Mouse (Mus musculus): ENCODE data around the gene Hes5. TPM values are rescaled to one million over a fixed set of nuclear protein-coding genes. Genes with fewer than 3 reads are reported as not detected.
A peak's percentile ranks its signal among the peaks of the same experiment; 100 is the strongest.

Hes5 gene
- total RNA-seq, 2 experiments from 2014 or later, result not detected

DNA sequence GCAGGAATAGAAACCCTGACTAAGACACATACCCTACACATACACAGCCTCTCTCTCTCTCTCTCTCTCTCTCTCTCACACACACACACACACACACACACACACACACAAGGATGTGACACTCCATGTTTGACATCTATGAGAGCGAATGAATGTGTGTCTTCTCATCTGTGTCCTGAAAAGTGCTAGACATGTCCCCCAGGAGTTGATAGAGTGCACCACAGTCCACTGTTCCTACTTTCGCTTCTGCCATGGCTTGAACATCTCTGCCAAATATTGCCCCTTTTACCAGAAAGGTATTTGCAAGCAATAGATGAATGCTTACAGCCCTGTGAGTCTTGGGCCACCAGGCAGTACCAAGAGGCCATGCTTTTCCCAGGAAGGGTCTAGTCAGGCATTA is 20.6 kb upstream of the Hes5 start:
- intact Hi-C loops (cut with DNase I), result loop anchor here (5.0 kb wide), 1 partner anchor 47 kb away; no protein-coding TSS in a partner anchor
- DNase-seq, result no peak

DNA sequence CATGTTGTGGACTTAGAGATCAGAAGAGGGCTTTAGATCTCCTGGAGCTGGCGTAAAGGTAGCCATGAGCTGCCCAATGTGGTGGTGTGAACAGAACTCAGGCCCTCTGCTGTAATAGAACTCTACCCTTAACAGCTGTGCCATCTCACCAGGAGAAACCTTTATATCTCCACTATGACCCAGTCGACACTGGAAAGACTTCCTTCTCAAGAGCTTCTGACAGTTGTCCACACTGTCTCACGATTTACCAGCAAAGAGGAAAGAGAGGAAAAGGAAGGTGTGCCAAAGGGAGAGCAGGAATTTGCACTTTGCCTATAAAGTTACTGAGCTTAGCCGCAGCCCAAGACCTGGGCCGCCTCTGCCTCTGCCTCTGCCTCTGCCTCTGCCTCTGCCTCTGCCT is 18.9 kb upstream of the Hes5 start:
- intact Hi-C loops (cut with DNase I), result loop anchor here (5.0 kb wide), 1 partner anchor 45 kb away; no protein-coding TSS in a partner anchor

DNA sequence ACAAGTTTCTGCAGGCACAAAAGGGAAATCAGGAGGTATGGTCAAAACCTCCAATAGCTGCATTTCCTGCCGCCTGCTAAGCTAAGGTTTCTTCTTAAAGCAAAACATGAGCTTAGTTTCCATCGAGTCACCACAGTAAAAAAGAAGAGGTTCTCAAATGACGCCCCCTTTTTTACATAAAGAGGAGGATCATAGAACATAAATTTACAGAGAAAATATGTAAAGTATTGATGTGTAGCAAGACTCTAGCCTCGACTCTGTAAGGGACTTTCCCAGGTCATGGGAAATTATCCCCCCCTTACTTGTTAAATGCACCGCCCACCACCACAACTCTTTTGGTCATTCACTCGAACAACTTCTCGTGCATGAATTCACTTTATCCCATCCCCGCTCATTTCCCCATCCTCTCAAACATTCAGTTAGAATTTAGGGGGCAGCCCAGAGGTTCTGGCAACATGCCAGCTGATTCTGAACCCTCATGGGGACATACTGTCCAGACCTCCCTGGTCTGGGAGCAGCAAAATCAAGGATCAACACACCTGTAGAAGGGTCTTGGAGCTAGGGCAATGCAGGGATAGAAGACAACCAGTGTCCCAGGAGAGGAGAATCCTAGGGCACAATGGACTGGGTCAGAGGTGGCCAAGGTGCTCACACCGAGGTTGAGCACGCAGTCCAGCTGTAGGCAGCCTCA is 17.9 kb upstream of the Hes5 start:
- intact Hi-C loops (cut with DNase I), result loop anchor here (5.0 kb wide), 1 partner anchor 45 kb away; no protein-coding TSS in a partner anchor
- no peak for DNase-seq

More for the DNA sequence above, 18.9 kb upstream of the Hes5 start:
- DNase-seq, result no peak

DNA sequence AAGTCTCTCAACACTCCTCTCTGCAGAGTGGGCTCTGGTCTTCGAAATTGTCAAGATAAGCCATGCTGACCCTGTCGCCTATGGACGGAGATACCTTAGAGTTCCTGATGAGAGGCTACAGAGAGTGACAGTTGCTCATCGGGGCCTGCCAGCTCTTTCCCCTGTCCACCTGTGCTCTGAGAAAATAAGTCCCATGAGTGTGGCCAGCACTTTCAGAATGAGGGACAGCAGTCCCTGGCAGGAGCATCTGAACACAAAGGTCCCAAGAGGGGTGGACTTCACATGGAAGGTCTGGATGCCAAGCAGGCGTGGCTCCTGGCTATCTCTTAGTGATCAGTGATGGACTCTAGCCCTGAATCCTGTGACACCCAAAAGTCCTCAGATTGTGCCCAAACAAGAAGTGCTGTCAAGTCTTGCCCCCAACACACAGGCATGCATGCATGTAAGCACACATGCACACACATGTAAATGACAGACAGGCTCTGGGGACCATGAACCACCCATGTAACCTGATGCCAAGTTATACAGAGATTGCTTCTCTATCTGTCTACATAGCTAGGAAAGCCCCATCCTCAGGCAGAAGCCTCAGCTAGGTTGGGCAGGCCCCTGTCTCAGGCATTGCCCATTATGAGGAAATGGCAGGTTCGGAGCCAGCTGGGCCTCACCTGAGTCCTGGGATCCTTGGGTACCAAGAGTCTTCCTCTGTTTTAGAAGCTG is 17.2 kb upstream of the Hes5 start:
- no peak for DNase-seq
- intact Hi-C loops (cut with DNase I), result loop anchor here (1.0 to 5.0 kb wide), 3 partner anchors 44 to 122 kb away; no protein-coding TSS in a partner anchor

DNA sequence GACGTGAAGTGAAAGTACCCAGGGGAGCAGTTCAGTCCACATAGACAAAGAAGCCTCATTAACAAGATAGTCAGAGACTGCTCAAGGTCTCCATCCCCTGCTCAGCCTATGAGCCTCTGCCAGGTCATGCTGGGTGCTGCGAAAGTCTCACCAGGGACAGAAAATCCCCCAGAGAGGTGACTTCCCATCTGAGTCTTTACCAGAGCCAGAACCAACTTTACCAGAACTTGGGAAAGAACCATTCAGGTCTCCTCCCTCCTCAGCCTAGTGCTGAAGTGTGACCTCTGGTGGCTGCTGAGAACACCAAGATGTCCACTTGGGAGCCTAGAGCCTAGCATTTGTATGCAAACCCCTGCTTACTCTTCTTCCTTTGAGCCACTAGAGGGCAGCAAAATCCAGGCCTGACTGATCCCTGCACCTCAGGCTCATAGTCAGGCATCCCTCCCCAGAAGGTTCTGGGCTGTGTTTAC is 16.6 kb upstream of the Hes5 start:
- intact Hi-C loops (cut with DNase I), result loop anchor here (1.0 to 5.0 kb wide), 3 partner anchors 43 to 121 kb away; no protein-coding TSS in a partner anchor
- peak; percentile 72 to 81 for DNase-seq

DNA sequence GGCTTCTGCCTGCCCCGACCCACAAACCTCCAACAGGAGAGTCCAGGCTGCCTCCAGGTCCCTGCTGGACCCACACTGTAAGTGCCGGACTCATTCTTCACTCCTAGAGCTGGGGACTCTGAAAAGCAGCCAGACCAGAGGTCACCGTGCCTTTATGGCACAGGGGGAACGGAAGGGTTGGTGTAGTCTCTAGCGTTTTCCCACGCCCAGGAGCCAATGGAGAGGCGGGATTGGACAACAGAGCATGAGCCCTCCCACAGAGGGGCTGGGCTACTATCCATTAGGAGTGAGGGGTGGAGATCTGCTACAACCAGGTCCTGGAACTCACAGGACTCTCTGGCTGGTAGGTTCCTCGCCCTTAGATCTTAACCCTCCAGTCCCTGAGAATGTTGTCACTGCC is 14.4 kb upstream of the Hes5 start:
- intact Hi-C loops (cut with DNase I), result loop anchor here (5.0 kb wide), 1 partner anchor 51 kb away; no protein-coding TSS in a partner anchor
- DNase-seq, result peak; percentile 56 to 70

DNA sequence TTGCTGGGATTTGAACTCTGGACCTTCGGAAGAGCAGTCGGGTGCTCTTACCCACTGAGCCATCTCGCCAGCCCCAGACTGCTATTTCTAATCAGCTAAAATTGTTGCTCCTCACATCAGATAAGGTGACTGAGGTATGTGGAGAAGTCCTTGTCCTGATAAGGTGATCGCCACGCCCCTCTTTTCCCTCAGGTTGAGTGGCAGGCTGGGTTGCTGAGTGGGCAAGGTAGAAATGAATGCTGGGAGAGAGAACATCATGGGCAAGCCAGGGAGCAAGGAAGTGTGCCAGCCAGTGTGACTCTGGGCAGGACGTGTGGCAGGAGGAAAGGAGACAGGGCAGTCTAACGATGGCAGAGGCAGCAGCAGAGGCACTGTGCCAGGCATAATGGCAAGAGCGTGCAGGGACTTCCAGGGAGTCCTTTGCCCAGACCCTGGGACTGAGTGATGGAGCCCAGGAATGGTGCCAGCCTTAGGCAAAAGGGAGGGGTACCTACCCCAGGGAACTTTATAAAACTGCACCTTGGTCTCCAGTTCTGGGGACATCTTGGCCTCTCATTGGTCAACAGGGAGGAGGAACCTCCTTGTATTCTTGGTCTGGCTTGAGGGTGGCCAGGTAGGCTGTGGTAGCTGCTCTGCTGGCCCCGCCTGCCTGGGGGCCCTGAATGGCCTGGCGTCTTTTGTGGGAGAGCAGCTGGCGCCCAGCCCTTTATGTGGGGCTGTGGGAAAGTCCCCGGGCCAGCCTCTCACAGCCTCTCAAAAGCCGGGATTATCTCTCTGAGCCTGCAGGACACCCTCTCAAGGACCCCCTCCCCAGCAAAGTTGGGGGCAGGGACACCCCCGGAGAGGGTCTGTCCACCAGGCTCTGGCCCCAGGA is 12.4 kb upstream of the Hes5 start:
- no peak for DNase-seq
- intact Hi-C loops (cut with DNase I), result loop anchor here (5.0 kb wide), 1 partner anchor 49 kb away; no protein-coding TSS in a partner anchor

DNA sequence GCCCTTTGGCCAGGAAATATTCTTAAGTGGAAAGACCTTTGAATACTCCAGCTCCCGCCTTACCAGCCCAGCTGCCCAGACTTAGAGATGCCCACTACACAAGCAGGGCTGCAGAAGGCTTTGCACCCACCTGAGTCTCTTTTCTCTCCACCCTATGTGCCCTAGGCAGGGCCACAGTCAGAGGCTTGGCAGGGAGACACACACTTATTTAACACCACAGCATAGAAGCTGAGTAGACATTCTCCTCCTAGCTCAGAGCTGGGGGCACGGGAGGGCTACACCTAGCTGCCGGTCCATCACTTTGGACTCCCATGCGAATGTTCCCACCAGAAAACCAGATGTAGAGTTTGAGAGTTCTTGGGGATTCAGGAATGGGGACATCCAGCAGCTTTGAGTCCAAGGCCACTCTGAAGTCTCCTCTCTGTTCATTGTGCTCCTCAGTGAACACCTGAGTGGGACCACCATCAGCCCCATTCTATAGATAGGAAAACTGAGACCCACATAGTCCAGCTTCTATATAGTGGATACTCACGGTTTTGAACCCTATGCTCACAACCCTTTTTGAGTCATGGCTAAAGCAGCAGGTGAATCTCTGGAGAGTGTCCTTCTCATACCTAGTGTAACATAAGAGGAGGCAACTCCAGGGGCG is 11.7 kb upstream of the Hes5 start:
- intact Hi-C loops (cut with DNase I), result loop anchor here (5.0 kb wide), 1 partner anchor 48 kb away; no protein-coding TSS in a partner anchor
- DNase-seq, result no peak

DNA sequence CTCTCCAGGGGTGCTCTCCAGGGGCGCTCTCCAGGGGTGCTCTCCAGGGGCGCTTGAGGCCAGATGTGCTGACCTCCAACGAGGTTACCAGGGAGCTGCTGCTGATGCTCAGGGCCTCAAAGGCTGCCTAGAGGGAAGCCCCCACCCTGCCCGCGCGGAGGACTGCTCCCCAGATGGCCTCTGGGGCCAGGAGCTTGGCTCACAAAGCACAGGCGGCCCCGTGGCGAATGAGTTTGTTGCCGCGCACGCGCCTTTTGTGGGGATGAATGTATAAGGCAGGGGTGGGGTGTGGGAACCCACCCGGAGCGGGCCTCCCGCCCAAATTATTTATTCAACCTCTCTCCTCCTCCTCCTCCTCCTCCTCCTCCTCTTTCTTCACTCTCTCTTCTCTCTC is 11.1 kb upstream of the Hes5 start:
- DNase-seq, result no peak
- intact Hi-C loops (cut with DNase I), result loop anchor here (5.0 kb wide), 1 partner anchor 48 kb away; no protein-coding TSS in a partner anchor

DNA sequence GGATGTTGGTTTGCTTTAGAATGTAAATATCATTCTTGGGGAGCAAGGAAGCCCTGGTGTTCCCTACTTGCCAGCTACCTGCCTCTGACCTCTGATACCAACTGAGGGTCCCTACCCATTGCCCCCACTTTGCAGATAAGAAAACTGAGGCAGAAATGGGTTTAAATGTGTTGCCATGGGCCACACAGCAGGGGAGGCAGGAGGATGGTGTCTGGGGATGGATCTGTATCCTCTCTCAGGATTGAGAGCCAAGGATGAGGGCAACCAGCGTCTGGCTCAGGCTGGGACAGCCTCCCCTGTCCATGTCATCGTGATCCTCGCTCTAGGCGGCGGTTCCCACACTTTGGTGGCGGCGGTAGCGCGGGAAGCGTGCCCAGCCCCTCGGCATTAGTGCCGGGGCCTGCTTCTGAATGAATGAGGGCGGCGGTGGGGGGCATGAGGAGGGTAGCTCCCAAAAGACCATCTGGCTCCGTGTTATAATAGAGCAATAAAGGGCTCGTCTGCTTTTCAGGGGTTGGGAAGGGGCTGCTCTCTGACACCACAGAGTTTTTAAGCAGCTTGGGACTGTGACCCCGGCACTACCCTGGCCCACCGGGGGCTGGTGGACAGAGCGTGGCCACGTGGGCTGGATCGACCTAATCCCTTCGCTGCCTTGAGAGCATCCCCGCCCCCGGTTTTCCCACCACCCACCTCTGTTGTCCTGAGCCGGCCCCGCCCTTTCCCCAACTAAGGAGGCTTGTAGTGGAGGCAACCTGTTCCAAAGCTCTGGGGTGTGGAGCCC is 8.1 kb upstream of the Hes5 start:
- intact Hi-C loops (cut with DNase I), result no loop called here
- no peak for DNase-seq

DNA sequence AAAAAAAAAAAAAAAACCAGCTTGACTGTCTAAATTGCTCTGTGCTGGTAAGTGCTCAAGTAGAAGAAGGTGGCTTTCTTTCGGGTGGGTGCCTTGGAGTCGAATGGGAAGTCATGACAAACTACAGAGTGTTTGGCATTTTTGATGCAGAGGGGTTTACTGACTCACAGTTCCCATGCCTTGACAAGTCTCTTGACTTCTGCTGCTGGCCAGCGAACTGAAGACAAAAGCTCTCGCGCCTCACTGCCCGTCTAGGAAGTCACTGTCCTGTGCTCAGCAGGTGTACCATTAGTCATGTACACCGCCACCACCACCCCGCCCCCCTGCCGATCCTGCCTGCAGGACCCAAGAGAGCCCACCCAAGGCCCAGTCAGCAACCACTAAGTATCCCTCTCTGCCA is 4.1 kb upstream of the Hes5 start:
- intact Hi-C loops (cut with DNase I), result no loop called here
- DNase-seq, result no peak

DNA sequence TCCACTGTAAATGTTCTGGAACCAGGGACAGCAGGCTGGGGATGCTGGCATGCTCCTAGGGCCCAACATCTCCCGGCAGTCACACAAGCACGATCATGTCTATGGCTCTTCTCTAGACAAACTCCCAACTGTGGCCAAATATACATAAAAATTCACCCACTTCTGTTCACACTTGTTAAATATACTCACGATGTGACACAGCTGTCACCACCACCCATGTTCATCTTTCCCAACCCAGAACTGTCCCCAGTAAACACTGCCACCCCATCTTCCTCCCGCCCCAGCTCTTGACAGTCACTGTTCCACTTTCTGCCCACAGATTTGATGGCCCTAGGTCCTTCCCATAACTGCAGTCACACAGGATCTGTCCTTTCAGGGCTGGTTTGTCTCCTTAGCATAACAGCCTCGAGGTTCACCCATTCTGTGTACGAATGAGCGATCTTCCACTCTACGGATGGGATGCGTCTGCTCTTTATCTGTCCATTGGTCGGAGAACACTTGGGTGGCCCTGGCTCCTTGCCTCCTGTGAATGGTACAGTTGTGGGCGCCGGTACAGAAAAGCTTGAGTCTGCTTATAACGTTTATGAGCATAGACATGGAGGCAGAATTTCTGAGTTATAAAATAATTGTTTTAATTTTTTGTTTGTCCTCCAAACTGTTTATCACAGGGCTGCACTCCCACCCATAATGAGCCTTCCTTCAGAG is 3.3 kb upstream of the Hes5 start:
- intact Hi-C loops (cut with DNase I), result no loop called here
- no peak for DNase-seq

DNA sequence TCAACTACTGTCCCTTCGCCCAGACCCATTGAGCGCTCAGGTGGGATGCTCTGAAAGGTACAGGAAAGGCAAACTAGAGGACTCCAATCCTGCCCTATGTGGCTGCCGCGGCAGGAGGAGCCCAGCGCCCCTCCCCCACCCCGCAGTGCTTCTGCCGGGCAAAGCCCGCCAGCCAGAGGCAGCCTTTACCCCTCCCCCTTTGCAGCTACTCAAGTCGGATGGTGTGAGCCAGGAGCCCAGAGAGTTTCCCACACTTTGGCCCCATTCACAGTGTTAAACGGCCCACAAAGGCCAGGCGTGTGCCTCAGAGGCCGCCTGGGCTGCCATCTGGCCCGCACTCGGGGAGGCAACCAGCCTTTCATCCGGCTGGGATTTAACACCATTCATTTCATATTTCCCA is 2.6 kb upstream of the Hes5 start:
- intact Hi-C loops (cut with DNase I), result no loop called here
- no peak for DNase-seq

DNA sequence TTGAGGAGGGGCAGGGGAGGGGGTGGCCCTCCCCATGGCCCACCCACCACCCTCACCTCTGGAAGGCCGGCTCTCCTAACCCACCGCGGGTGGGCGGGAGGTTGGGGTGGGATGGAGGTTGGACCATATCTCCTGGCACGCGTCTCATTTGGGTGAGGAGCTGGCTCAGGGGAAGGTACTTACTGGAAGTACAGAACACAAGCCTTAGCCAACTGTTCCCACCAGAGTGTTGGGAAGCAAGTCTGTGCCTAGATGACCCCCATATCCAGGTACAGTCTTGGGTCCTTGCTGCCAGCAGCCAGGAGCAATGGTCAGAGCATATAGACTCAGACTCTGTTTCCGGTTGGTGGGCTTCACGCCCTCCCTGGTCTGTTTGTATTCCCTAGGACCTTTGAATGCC is 2.1 kb upstream of the Hes5 start:
- intact Hi-C loops (cut with DNase I), result no loop called here
- DNase-seq, result no peak

DNA sequence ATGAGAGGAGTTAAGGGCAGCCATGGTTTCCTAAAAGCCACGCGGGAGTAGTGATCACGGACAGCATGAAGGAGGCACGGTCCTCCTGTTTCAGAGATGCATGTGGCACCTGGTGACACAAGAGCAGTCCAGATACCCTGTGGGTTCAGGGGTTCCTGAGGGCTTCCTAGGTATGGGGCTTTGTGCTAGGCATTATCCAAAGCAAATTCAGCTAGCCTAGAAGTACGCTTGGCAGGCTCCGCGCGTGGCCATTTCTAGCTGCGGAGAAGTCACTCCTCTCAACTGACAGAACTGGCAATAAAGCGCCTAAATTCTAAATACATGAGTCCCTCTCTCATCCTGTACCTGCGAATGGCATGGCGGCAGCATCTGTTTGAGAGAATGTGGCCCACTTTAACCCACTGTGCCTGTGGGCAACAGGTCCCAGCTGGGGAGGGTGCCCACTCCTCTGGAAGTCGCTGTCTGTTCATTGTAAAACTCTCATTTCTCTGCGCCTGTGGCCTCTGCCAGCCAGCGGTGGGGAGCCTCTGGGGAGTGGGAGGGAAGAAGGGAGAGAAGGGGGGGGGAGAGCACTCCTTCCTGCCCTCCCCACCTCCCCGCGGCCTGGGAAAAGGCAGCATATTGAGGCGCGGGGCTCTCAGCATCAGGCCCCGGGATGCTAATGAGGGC is 568 bp upstream of the Hes5 start:
- DNase-seq, result no peak
- intact Hi-C loops (cut with DNase I), result no loop called here

DNA sequence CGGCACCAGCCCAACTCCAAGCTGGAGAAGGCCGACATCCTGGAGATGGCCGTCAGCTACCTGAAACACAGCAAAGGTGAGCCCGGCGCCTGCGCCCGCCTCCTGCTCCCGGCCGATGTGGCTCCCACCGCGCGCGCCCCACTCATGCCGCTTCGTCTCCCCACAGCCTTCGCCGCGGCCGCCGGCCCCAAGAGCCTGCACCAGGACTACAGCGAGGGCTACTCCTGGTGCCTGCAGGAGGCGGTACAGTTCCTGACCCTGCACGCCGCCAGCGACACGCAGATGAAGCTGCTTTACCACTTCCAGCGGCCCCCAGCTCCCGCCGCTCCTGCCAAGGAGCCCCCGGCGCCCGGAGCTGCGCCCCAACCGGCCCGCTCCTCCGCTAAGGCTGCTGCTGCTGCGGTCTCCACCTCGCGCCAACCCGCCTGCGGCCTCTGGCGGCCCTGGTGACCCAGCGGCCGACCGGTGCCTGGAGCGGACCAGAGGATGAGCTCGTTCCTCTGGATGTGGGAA is 559 bp downstream of the Hes5 start:
- peak; percentile 46 to 55 for DNase-seq
- intact Hi-C loops (cut with DNase I), result no loop called here

DNA sequence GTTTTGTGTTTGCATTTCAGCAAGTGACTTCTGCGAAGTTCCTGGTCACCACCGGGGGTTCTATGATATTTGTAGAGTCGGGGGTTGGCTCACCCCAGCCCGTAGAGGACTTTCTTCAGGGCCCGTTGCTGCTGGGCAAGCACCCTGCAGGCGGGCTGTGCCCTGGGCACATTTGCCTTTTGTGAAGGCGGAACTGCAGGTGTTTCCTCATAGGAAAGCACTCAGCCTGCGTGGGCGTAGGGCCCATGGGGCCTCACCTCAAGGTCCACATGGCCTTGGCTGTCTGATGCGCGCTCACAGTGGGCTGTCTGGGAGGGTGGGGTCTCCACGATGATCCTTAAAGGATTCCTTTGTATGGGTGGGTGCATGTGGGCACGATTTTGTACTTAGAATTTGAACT is 1.2 kb downstream of the Hes5 start:
- intact Hi-C loops (cut with DNase I), result no loop called here
- DNase-seq, result no peak

DNA sequence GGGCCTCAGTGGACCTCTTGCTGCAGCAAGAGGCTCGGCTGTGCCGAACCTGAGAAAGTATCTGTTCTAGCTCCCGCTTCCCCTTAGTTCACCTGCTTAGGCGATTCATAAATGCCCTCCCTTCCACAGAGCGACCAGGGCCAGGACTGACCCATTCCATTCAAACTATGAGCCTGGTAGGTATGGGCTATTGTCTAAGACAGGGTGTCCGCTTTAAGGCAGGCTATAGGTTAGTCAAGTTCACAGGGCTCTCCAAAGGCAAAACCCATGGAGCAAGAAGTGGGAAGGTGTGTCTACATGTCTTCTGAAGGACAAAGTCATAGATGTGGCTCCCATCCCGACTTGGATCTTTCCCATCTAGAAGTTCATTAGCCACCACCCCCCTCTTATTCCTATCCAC is 2.0 kb downstream of the Hes5 start:
- DNase-seq, result no peak
- intact Hi-C loops (cut with DNase I), result no loop called here
